Mouse (Mus musculus) heart, embryonic 11.5 days (tissue): ENCODE measurements around the gene Mras. TPM values are rescaled to one million over a fixed set of nuclear protein-coding genes. Genes with fewer than 3 reads are reported as not detected.
A peak's percentile ranks its signal among the peaks of the same experiment; 100 is the strongest.

Experiments used
- ATAC-seq: fragments of 200-750 bp; cut with Nextera tagmentation; replicated peaks from 2 replicates; pipeline ENCODE4 v1.8.0; 2017; ENCODE audit warnings: moderate library complexity; ENCODE audit not compliant: insufficient number of reproducible peaks, low FRiP score, low TSS enrichment
- H3K27ac ChIP-seq: fragments of 300-500 bp; sonication (generic); 2 replicates; pipeline ENCODE4 v1.5.1; 2014; ENCODE audit warnings: mild to moderate bottlenecking, low read depth, low read length
- H3K27me3 ChIP-seq: fragments of 300-500 bp; sonication (generic); 2 replicates; pipeline ENCODE4 v1.6.1; 2014; ENCODE audit warnings: mild to moderate bottlenecking, low read length, mixed read lengths; ENCODE audit not compliant: control insufficient read depth, insufficient read depth
- H3K36me3 ChIP-seq: fragments of 300-500 bp; sonication (generic); 2 replicates; pipeline ENCODE4 v1.6.1; 2014; ENCODE audit warnings: mild to moderate bottlenecking, low read length, moderate library complexity, mixed read lengths; ENCODE audit not compliant: control insufficient read depth, insufficient read depth
- H3K4me1 ChIP-seq: fragments of 300-500 bp; sonication (generic); 2 replicates; pipeline ENCODE4 v1.6.1; 2014; ENCODE audit warnings: low read length; ENCODE audit not compliant: control insufficient read depth, insufficient read depth
- H3K4me2 ChIP-seq: fragments of 300-500 bp; sonication (generic); 2 replicates; pipeline ENCODE4 v1.6.1; 2014; ENCODE audit warnings: mild to moderate bottlenecking, moderate library complexity
- H3K4me3 ChIP-seq: fragments of 300-500 bp; sonication (generic); 2 replicates; pipeline ENCODE4 v1.5.1; 2014; ENCODE audit warnings: low read depth, low read length
- H3K9ac ChIP-seq: fragments of 300-500 bp; sonication (generic); 2 replicates; pipeline ENCODE4 v1.6.1; 2014; ENCODE audit warnings: mild to moderate bottlenecking, low read depth, low read length, moderate library complexity
- H3K9me3 ChIP-seq: fragments of 300-500 bp; sonication (generic); replicated peaks from 2 replicates; pipeline ENCODE4 v1.6.1; 2016; ENCODE audit warnings: low read length; ENCODE audit not compliant: control insufficient read depth
- WGBS: fragments of 180-500 bp; shearing (Covaris S2); extraction: QIAGEN DNeasy Blood & Tissue Kit; methylation state at CpG from one replicate; pipeline ENCODE4 v1.1.7; 2014; ENCODE audit not compliant: insufficient replicate concordance; 5-methylcytosine and 5-hydroxymethylcytosine counted together
- polyA plus RNA-seq: library from polyadenylated mRNA; unstranded; fragments of >200 nt; fragmentation: Nextera tagmentation; extraction: Ambion mirVana; gene quantifications from 2 replicates; pipeline ENCODE4 v1.2.1, GENCODE M21; 2014

The Mras gene
- polyA plus RNA-seq, 1 experiment from 2014 or later = 6.4 TPM

- Histone ChIP-seq H3K9me3 (no peaks in the 10 kb centered on the region), H3K4me3 (peak overlapping the region; percentile 76), H3K4me1 (peaks cover 9% of the 10 kb centered on the region), H3K27ac (no peak overlapping the region), H3K27me3 (peaks cover 15% of the 10 kb centered on the region), H3K9ac (peak overlapping the region; percentile 79), H3K36me3 (no peaks in the 10 kb centered on the region), H3K4me2 (peak overlapping the region; percentile 93)
- WGBS = 23% methylated on average over 16 of the region's 16 CpGs
- peak; percentile 23; the same call in 1 of the 2 replicates for ATAC-seq
Observed at GRCm38 (mm10) chr9:99435619-99436181, 1.5 kb downstream of the Mras start.

GRCm38 (mm10) chr9:99434892-99435618, 2.1 kb downstream of the Mras start:
- Histone ChIP-seq H3K27me3 (peaks cover 15% of the 10 kb centered on the region), H3K4me1 (peaks cover 9% of the 10 kb centered on the region), H3K36me3 (no peaks in the 10 kb centered on the region), H3K4me3 (peak overlapping the region; percentile 76), H3K9ac (peak overlapping the region; percentile 8; the same call in 1 of the 2 replicates), H3K27ac (no peak overlapping the region), H3K9me3 (no peaks in the 10 kb centered on the region), H3K4me2 (peak overlapping the region; percentile 93)
- no peak; the same call in 1 of the 2 replicates for ATAC-seq
- 56% methylated on average over 14 of the region's 14 CpGs for WGBS

- ATAC-seq = no peak
- no peaks in the 10 kb centered on the region for H3K9me3 ChIP-seq
- no peak overlapping the region for H3K9ac ChIP-seq
- H3K4me2 ChIP-seq = no peak overlapping the region
- peaks cover 3% of the 10 kb centered on the region for H3K27me3 ChIP-seq
- no peak overlapping the region for H3K27ac ChIP-seq
- H3K4me3 ChIP-seq = no peak overlapping the region
- H3K36me3 ChIP-seq = no peaks in the 10 kb centered on the region
- H3K4me1 ChIP-seq = peaks cover 9% of the 10 kb centered on the region
- WGBS = 52% methylated on average over 4 of the region's 4 CpGs
Observed at GRCm38 (mm10) chr9:99432478-99432877, 4.7 kb downstream of the Mras start.

GRCm38 (mm10) chr9:99431963-99432362, 5.2 kb downstream of the Mras start:
- H3K4me3 ChIP-seq = no peak overlapping the region
- H3K27me3 ChIP-seq = 0 out of 2 replicates have a peak, but pooled peaks cover 2% of the 10 kb centered on the region
- no peak overlapping the region for H3K9ac ChIP-seq
- H3K36me3 ChIP-seq = no peaks in the 10 kb centered on the region
- H3K27ac ChIP-seq = no peak overlapping the region
- peaks cover 9% of the 10 kb centered on the region for H3K4me1 ChIP-seq
- H3K9me3 ChIP-seq = no peaks in the 10 kb centered on the region
- ATAC-seq = no peak
- WGBS = 78% methylated on average over 6 of the region's 6 CpGs
- no peak overlapping the region for H3K4me2 ChIP-seq

GRCm38 (mm10) chr9:99431346-99431745, 5.8 kb downstream of the Mras start:
- Histone ChIP-seq H3K4me1 (peaks cover 9% of the 10 kb centered on the region), H3K4me2 (no peak overlapping the region), H3K9ac (no peak overlapping the region), H3K27me3 (0 out of 2 replicates have a peak, but pooled peaks cover 2% of the 10 kb centered on the region), H3K9me3 (no peaks in the 10 kb centered on the region), H3K27ac (no peak overlapping the region), H3K4me3 (no peak overlapping the region), H3K36me3 (no peaks in the 10 kb centered on the region)
- 90% methylated on average over 8 of the region's 8 CpGs for WGBS
- ATAC-seq = no peak

- Histone ChIP-seq H3K4me2 (no peak overlapping the region), H3K9me3 (no peaks in the 10 kb centered on the region), H3K27ac (no peak overlapping the region), H3K27me3 (0 out of 2 replicates have a peak, but pooled peaks cover 2% of the 10 kb centered on the region), H3K4me3 (no peak overlapping the region), H3K36me3 (no peaks in the 10 kb centered on the region), H3K4me1 (peaks cover 8% of the 10 kb centered on the region), H3K9ac (no peak overlapping the region)
- 70% methylated on average over 6 of the region's 6 CpGs for WGBS
- no peak for ATAC-seq
Observed at GRCm38 (mm10) chr9:99430806-99431205, 6.4 kb downstream of the Mras start.

- Histone ChIP-seq H3K36me3 (no peaks in the 10 kb centered on the region), H3K9me3 (no peaks in the 10 kb centered on the region), H3K27ac (no peak overlapping the region), H3K4me2 (no peak overlapping the region), H3K4me1 (no peaks in the 10 kb centered on the region), H3K9ac (no peak overlapping the region), H3K27me3 (no peaks in the 10 kb centered on the region), H3K4me3 (no peak overlapping the region)
- 80% methylated on average over 3 of the region's 3 CpGs for WGBS
- ATAC-seq = no peak
Observed at GRCm38 (mm10) chr9:99429845-99430244, 7.3 kb downstream of the Mras start.

- Histone ChIP-seq H3K9me3 (no peaks in the 10 kb centered on the region), H3K4me2 (no peak overlapping the region), H3K27ac (no peak overlapping the region), H3K9ac (no peak overlapping the region), H3K27me3 (no peaks in the 10 kb centered on the region), H3K36me3 (no peaks in the 10 kb centered on the region), H3K4me1 (0 out of 2 replicates have a peak, but pooled peaks cover 2% of the 10 kb centered on the region), H3K4me3 (no peak overlapping the region)
- 59% methylated on average over 11 of the region's 11 CpGs for WGBS
- no peak for ATAC-seq
Observed at GRCm38 (mm10) chr9:99428601-99429331, 8.4 kb downstream of the Mras start.
